Mouse (Mus musculus) lung, embryonic 14.5 days (tissue): ENCODE results near the gene Adamtsl5. TPM values are rescaled to one million over a fixed set of nuclear protein-coding genes. Genes with fewer than 3 reads are reported as not detected.

ENCODE experiments used
- ATAC-seq: fragments of 200-750 bp; cut with Nextera tagmentation; 2 replicates; pipeline ENCODE4 v1.8.0; 2017; ENCODE audit warnings: mild to moderate bottlenecking, moderate TSS enrichment, moderate library complexity; ENCODE audit not compliant: insufficient read depth
- DNase-seq: peaks from one replicate; pipeline ENCODE4 v3.0.0-alpha.2; 2015
- H3K27ac ChIP-seq: fragments of 300-500 bp; sonication (generic); 2 replicates; pipeline ENCODE4 v1.5.1; 2014; ENCODE audit warnings: low read depth, mild to moderate bottlenecking, moderate library complexity
- H3K27me3 ChIP-seq: fragments of 300-500 bp; sonication (generic); 2 replicates; pipeline ENCODE4 v1.6.1; 2014; ENCODE audit warnings: low read length, control low read depth; ENCODE audit not compliant: insufficient read depth
- H3K36me3 ChIP-seq: fragments of 300-500 bp; sonication (generic); 2 replicates; pipeline ENCODE4 v1.6.1; 2014; ENCODE audit warnings: control low read depth; ENCODE audit not compliant: insufficient read depth
- H3K4me1 ChIP-seq: fragments of 300-500 bp; sonication (generic); 2 replicates; pipeline ENCODE4 v1.6.1; 2014; ENCODE audit warnings: antibody characterized with exemption, control low read depth; ENCODE audit not compliant: insufficient read depth
- H3K4me2 ChIP-seq: fragments of 300-500 bp; sonication (generic); 2 replicates; pipeline ENCODE4 v1.6.1; 2014; ENCODE audit warnings: mild to moderate bottlenecking
- H3K4me3 ChIP-seq: fragments of 300-500 bp; sonication (generic); 2 replicates; pipeline ENCODE4 v1.5.1; 2014; ENCODE audit warnings: low read depth, low read length
- H3K9ac ChIP-seq: fragments of 300-500 bp; sonication (generic); 2 replicates; pipeline ENCODE4 v1.6.1; 2014
- H3K9me3 ChIP-seq: fragments of 300-500 bp; sonication (generic); 2 replicates; pipeline ENCODE4 v1.6.1; 2016; ENCODE audit warnings: low read depth, low read length, control low read depth
- CTCF ChIP-seq: IDR thresholded peaks from 2 replicates; pipeline ENCODE4 v1.5.1; 2016; ENCODE audit warnings: antibody characterized with exemption, low read depth
- WGBS: fragments of 180-500 bp; shearing (Covaris S2); extraction: QIAGEN DNeasy Blood & Tissue Kit; methylation state at CpG from one replicate; pipeline ENCODE4 v1.1.7; 2014; 5-methylcytosine and 5-hydroxymethylcytosine counted together
- polyA plus RNA-seq: library from polyadenylated mRNA; unstranded; fragments of >200 nt; fragmentation: Nextera tagmentation; extraction: Ambion mirVana; gene quantifications from 2 replicates; pipeline ENCODE4 v1.2.1, GENCODE M21; 2014

Adamtsl5 gene
- 0.68 and 1.2 TPM in 2 replicates for polyA plus RNA-seq

- ATAC-seq, result peak; percentile 33; the same call in 1 of the 2 replicates
- Histone ChIP-seq H3K36me3 (no peaks in the 10 kb centered on the region), H3K9ac (peak within 1 kb of the TSS; percentile 26; the same call in 1 of the 2 replicates), H3K4me2 (peak within 1 kb of the TSS; percentile 60), H3K27ac (no peak within 1 kb of the TSS), H3K9me3 (no peaks in the 10 kb centered on the region), H3K27me3 (peaks cover 97% of the 10 kb centered on the region), H3K4me1 (peaks cover 16% of the 10 kb centered on the region; the same call in 1 of the 2 replicates), H3K4me3 (peak within 1 kb of the TSS; percentile 36)
- peak; percentile 74 for DNase-seq
- TF ChIP-seq CTCF, result peak; percentile 64
- WGBS, result 1% methylated on average over 38 of the region's 42 CpGs
These were observed at the start of gene Adamtsl5 for GRCm38 (mm10) chr10:80348244-80348781. Gene Adamtsl5 (minus strand): TSS chr10:80348412.

- ATAC-seq (no peak), DNase-seq (no peak)
- Histone ChIP-seq H3K4me1 (peaks cover 11% of the 10 kb centered on the region; the same call in 1 of the 2 replicates), H3K9me3 (no peaks in the 10 kb centered on the region), H3K27me3 (no peaks in the 10 kb centered on the region), H3K9ac (peak overlapping the region; percentile 96), H3K27ac (peak overlapping the region; percentile 100), H3K4me2 (peak overlapping the region; percentile 73), H3K4me3 (peak overlapping the region; percentile 82), H3K36me3 (peaks cover 65% of the 10 kb centered on the region)
- 30% methylated on average over 8 of the region's 8 CpGs for WGBS
- TF ChIP-seq CTCF, result no peak
These were observed 49.4 kb upstream of the Adamtsl5 start for GRCm38 (mm10) chr10:80397524-80398173.

GRCm38 (mm10) chr10:80396822-80397523, 48.8 kb upstream of the Adamtsl5 start:
- TF ChIP-seq CTCF, result no peak
- Histone ChIP-seq H3K36me3 (peaks cover 65% of the 10 kb centered on the region), H3K4me1 (peaks cover 11% of the 10 kb centered on the region; the same call in 1 of the 2 replicates), H3K27ac (0 out of 2 replicates have a peak overlapping the region, but pooled peaks have one; percentile 100), H3K27me3 (no peaks in the 10 kb centered on the region), H3K4me2 (peak overlapping the region; percentile 73), H3K4me3 (peak overlapping the region; percentile 82), H3K9ac (peak overlapping the region; percentile 96), H3K9me3 (no peaks in the 10 kb centered on the region)
- DNase-seq (no peak), ATAC-seq (no peak)
- 81% methylated on average over 11 of the region's 11 CpGs for WGBS

DNA sequence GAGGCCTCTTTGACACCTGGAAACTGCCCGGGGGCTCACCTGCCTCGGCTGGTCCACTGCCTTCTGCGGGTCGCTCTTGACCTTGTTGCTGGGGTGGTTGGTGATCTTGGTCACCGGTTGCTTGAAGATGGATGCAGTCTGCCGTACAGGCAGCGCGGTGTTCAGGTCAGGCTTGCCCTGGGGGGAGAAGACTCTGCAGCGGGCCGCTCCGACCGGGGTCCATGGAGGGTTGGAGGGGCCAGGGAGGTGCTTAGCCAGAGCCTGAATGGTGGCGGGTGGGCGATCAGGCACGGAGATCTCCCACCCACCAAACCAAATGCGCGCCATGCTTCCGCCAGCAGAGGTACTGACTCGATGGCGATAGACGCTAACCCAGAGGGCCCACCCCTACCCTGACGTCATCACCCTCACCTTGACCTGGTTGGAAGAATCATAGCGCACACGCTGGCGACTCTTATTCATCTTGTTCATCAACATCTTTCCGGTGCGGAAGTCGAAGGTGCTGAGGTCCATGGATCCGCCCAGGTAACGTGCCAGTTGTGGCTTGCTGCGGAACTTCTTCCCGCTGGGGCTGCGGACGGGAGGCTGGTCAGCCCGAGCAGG, 46.9 kb upstream of the Adamtsl5 start:
- Histone ChIP-seq H3K4me3 (no peak overlapping the region), H3K27ac (no peak overlapping the region), H3K9ac (no peak overlapping the region), H3K4me2 (no peak overlapping the region), H3K36me3 (peaks cover 68% of the 10 kb centered on the region), H3K4me1 (peaks cover 10% of the 10 kb centered on the region; the same call in 1 of the 2 replicates), H3K9me3 (no peaks in the 10 kb centered on the region), H3K27me3 (no peaks in the 10 kb centered on the region)
- WGBS, result 94% methylated on average over 35 of the region's 35 CpGs
- ATAC-seq, result no peak
- no peak for TF ChIP-seq CTCF
- DNase-seq, result no peak

- Histone ChIP-seq H3K9me3 (no peaks in the 10 kb centered on the region), H3K4me2 (no peak overlapping the region), H3K4me1 (peaks cover 5% of the 10 kb centered on the region; the same call in 1 of the 2 replicates), H3K9ac (no peak overlapping the region), H3K36me3 (peaks cover 68% of the 10 kb centered on the region), H3K4me3 (no peak overlapping the region), H3K27me3 (no peaks in the 10 kb centered on the region), H3K27ac (no peak overlapping the region)
- TF ChIP-seq CTCF, result no peak
- no peak for DNase-seq
- 88% methylated on average over 5 of the region's 5 CpGs for WGBS
- no peak for ATAC-seq
These were observed 44.5 kb upstream of the Adamtsl5 start for GRCm38 (mm10) chr10:80392687-80393086.

DNA sequence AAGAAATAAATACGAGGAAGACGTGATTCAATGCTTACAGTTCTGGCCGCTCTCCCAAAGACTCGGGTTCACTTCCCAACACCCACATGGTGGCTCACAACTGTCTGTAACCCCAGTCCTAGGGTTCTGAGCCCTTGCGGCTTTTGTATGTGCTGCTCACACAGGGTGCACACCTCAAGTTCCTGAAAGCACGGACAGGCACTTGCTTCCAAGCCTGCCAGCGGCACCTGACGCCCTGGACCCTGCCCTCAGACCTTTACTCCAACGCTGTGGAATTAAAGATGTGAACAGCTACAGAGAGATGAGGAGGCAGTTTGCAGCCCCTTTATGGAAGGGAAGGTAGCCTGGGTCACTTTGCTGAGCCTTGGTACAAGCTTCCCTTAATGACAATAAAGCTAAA, 42.5 kb upstream of the Adamtsl5 start:
- ATAC-seq (no peak), DNase-seq (no peak)
- Histone ChIP-seq H3K4me3 (no peak overlapping the region), H3K27me3 (no peaks in the 10 kb centered on the region), H3K9me3 (no peaks in the 10 kb centered on the region), H3K27ac (no peak overlapping the region), H3K4me1 (no peaks in the 10 kb centered on the region), H3K36me3 (peaks cover 52% of the 10 kb centered on the region), H3K9ac (no peak overlapping the region), H3K4me2 (no peak overlapping the region)
- no peak for TF ChIP-seq CTCF
- 72% methylated on average over 9 of the region's 9 CpGs for WGBS
